Mouse (Mus musculus) stomach, embryonic 16.5 days (tissue): ENCODE measurements around the gene Actl10. TPM values are rescaled to one million over a fixed set of nuclear protein-coding genes. Genes with fewer than 3 reads are reported as not detected.
A peak's percentile ranks its signal among the peaks of the same experiment; 100 is the strongest.

Experiments
- ATAC-seq: fragments of 200-750 bp; cut with Nextera tagmentation; 2 replicates; pipeline ENCODE4 v1.8.0; 2017; ENCODE audit warnings: moderate number of reproducible peaks, moderate TSS enrichment; ENCODE audit not compliant: insufficient read depth, low FRiP score
- H3K27ac ChIP-seq: fragments of 300-500 bp; sonication (generic); 2 replicates; pipeline ENCODE4 v1.5.1; 2014; ENCODE audit warnings: low read length
- H3K27me3 ChIP-seq: fragments of 300-500 bp; sonication (generic); 2 replicates; pipeline ENCODE4 v1.6.1; 2014; ENCODE audit warnings: low read length, control low read depth, mixed read lengths; ENCODE audit not compliant: control insufficient read depth, insufficient read depth
- H3K36me3 ChIP-seq: fragments of 300-500 bp; sonication (generic); 2 replicates; pipeline ENCODE4 v1.6.1; 2014; ENCODE audit warnings: low read length; ENCODE audit not compliant: control insufficient read depth, insufficient read depth
- H3K4me1 ChIP-seq: fragments of 300-500 bp; sonication (generic); 2 replicates; pipeline ENCODE4 v1.6.1; 2014; ENCODE audit warnings: low read length, control low read depth, mixed read lengths; ENCODE audit not compliant: control insufficient read depth, insufficient read depth
- H3K4me2 ChIP-seq: fragments of 300-500 bp; sonication (generic); 2 replicates; pipeline ENCODE4 v1.6.1; 2014; ENCODE audit warnings: low read depth, low read length, mixed read lengths
- H3K4me3 ChIP-seq: fragments of 300-500 bp; sonication (generic); replicated peaks from 2 replicates; pipeline ENCODE4 v1.5.1; 2014; ENCODE audit warnings: mild to moderate bottlenecking, low read length
- H3K9ac ChIP-seq: fragments of 300-500 bp; sonication (generic); 2 replicates; pipeline ENCODE4 v1.6.1; 2014; ENCODE audit warnings: low read length
- H3K9me3 ChIP-seq: fragments of 300-500 bp; sonication (generic); replicated peaks from 2 replicates; pipeline ENCODE4 v1.6.1; 2016; ENCODE audit warnings: low read length, control low read depth; ENCODE audit not compliant: control insufficient read depth
- WGBS: fragments of 180-500 bp; shearing (Covaris S2); extraction: QIAGEN DNeasy Blood & Tissue Kit; methylation state at CpG from one replicate; pipeline ENCODE4 v1.1.7; 2014; 5-methylcytosine and 5-hydroxymethylcytosine counted together
- polyA plus RNA-seq: library from polyadenylated mRNA; unstranded; fragments of >200 nt; fragmentation: Nextera tagmentation; extraction: Ambion mirVana; gene quantifications from 2 replicates; pipeline ENCODE4 v1.2.1, GENCODE M21; 2015

Actl10 gene
- polyA plus RNA-seq, 1 experiment from 2014 or later: 0.14 TPM

DNA sequence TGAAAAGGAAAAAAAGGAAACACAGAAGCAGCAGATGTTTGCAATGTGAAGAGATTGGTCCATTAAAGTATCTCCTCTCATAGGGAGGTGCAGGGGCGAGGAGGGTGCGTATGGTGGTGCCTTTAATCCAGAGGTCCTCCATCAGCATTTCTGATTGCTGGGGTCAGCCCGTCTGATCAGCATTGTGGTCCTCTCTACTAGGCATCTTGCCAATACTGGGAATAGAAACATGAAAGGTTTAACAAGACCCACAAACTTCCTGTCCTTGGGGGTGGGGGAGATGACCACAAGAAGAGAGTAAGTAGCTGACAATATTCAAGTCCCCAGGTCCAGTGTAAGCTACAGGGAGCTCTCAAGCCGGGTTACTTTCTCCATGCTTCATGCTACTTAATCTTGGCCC lies 19.1 kb downstream of the Actl10 start:
- Histone ChIP-seq H3K4me1 (peaks cover 42% of the 10 kb centered on the region), H3K4me2 (peak overlapping the region; percentile 76), H3K36me3 (no peaks in the 10 kb centered on the region), H3K27me3 (no peaks in the 10 kb centered on the region), H3K27ac (peak overlapping the region; percentile 83; the same call in 1 of the 2 replicates), H3K9me3 (no peaks in the 10 kb centered on the region), H3K9ac (no peak overlapping the region), H3K4me3 (no peak overlapping the region)
- 57% methylated on average over 4 of the region's 4 CpGs for WGBS
- no peak for ATAC-seq

- H3K9me3 ChIP-seq: no peaks in the 10 kb centered on the region
- no peak for ATAC-seq
- no peak overlapping the region for H3K4me2 ChIP-seq
- H3K27me3 ChIP-seq: no peaks in the 10 kb centered on the region
- no peak overlapping the region for H3K27ac ChIP-seq
- H3K4me1 ChIP-seq: peaks cover 38% of the 10 kb centered on the region
- no peak overlapping the region for H3K9ac ChIP-seq
- 82% methylated on average over 4 of the region's 4 CpGs for WGBS
- no peaks in the 10 kb centered on the region for H3K36me3 ChIP-seq
- H3K4me3 ChIP-seq: no peak overlapping the region
Measured at GRCm38 (mm10) chr2:154571266-154571665, 19.7 kb downstream of the Actl10 start.

GRCm38 (mm10) chr2:154571976-154572375 lies 20.4 kb downstream of the Actl10 start:
- no peaks in the 10 kb centered on the region for H3K27me3 ChIP-seq
- no peaks in the 10 kb centered on the region for H3K36me3 ChIP-seq
- H3K4me3 ChIP-seq: no peak overlapping the region
- peaks cover 31% of the 10 kb centered on the region for H3K4me1 ChIP-seq
- no peak overlapping the region for H3K9ac ChIP-seq
- 49% methylated on average over 8 of the region's 8 CpGs for WGBS
- no peak overlapping the region for H3K4me2 ChIP-seq
- ATAC-seq: no peak
- peak overlapping the region; percentile 29; the same call in 1 of the 2 replicates for H3K27ac ChIP-seq
- no peaks in the 10 kb centered on the region for H3K9me3 ChIP-seq

DNA sequence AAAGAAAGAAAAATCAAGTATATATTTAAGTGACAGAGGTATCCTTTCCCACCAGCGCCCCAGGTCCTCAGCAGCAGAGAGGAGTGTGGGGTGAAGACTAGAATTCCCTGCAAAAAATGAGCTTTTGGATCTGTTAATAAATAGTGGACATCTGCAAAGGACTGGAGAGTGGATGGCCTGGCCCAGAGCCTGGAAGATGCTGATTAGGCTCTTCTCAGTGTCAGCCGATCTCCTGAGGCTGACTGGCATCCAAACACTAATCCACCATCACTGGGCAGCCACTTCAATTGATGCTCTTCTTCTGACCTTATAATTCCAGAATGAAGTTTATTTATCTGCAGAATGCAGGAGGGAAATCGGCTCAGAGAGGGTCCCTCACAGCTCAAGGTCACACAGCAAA lies 21.4 kb downstream of the Actl10 start:
- no peaks in the 10 kb centered on the region for H3K9me3 ChIP-seq
- H3K27me3 ChIP-seq: no peaks in the 10 kb centered on the region
- no peak overlapping the region for H3K4me2 ChIP-seq
- H3K27ac ChIP-seq: no peak overlapping the region
- 68% methylated on average over 3 of the region's 3 CpGs for WGBS
- H3K36me3 ChIP-seq: no peaks in the 10 kb centered on the region
- ATAC-seq: no peak
- no peak overlapping the region for H3K4me3 ChIP-seq
- H3K9ac ChIP-seq: no peak overlapping the region
- H3K4me1 ChIP-seq: peaks cover 22% of the 10 kb centered on the region

- no peak for ATAC-seq
- Histone ChIP-seq H3K4me3 (no peak overlapping the region), H3K4me2 (no peak overlapping the region), H3K4me1 (peaks cover 13% of the 10 kb centered on the region; the same call in 1 of the 2 replicates), H3K36me3 (no peaks in the 10 kb centered on the region), H3K27me3 (no peaks in the 10 kb centered on the region), H3K9me3 (no peaks in the 10 kb centered on the region), H3K27ac (no peak overlapping the region), H3K9ac (no peak overlapping the region)
- 73% methylated on average over 7 of the region's 7 CpGs for WGBS
Measured at GRCm38 (mm10) chr2:154574271-154574670, 22.7 kb downstream of the Actl10 start.

GRCm38 (mm10) chr2:154576876-154577743 lies 25.5 kb downstream of the Actl10 start:
- Histone ChIP-seq H3K36me3 (no peaks in the 10 kb centered on the region), H3K4me3 (no peak overlapping the region), H3K9me3 (no peaks in the 10 kb centered on the region), H3K4me1 (0 out of 2 replicates have a peak, but pooled peaks cover 4% of the 10 kb centered on the region), H3K27ac (no peak overlapping the region), H3K9ac (no peak overlapping the region), H3K4me2 (no peak overlapping the region), H3K27me3 (no peaks in the 10 kb centered on the region)
- no peak for ATAC-seq
- 56% methylated on average over 12 of the region's 12 CpGs for WGBS

DNA sequence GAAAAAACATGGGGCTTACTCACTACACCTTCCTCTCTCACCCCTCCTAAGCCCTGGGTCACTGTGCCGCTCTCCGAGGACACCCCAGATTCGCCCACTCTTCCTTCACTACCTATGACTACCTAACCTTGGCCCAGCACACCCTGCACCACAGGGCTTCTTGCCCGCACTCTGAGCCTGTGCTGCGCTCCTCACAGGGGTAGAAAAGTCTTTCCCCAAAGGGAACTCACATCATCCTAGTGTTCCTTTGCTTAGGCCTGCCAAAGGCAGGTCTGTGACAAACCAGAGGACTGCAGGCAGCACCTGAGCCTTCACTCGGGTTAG lies 26.1 kb downstream of the Actl10 start:
- Histone ChIP-seq H3K9me3 (no peaks in the 10 kb centered on the region), H3K9ac (no peak overlapping the region), H3K4me3 (no peak overlapping the region), H3K4me1 (no peaks in the 10 kb centered on the region), H3K27me3 (no peaks in the 10 kb centered on the region), H3K4me2 (no peak overlapping the region), H3K27ac (no peak overlapping the region), H3K36me3 (no peaks in the 10 kb centered on the region)
- 92% methylated on average over 6 of the region's 6 CpGs for WGBS
- ATAC-seq: no peak

- WGBS: 61% methylated on average over 8 of the region's 8 CpGs
- no peak for ATAC-seq
- Histone ChIP-seq H3K4me1 (0 out of 2 replicates have a peak, but pooled peaks cover 7% of the 10 kb centered on the region), H3K4me2 (no peak overlapping the region), H3K9ac (no peak overlapping the region), H3K27me3 (no peaks in the 10 kb centered on the region), H3K9me3 (no peaks in the 10 kb centered on the region), H3K36me3 (no peaks in the 10 kb centered on the region), H3K27ac (no peak overlapping the region), H3K4me3 (no peak overlapping the region)
Measured at GRCm38 (mm10) chr2:154580586-154580985, 29.0 kb downstream of the Actl10 start.

DNA sequence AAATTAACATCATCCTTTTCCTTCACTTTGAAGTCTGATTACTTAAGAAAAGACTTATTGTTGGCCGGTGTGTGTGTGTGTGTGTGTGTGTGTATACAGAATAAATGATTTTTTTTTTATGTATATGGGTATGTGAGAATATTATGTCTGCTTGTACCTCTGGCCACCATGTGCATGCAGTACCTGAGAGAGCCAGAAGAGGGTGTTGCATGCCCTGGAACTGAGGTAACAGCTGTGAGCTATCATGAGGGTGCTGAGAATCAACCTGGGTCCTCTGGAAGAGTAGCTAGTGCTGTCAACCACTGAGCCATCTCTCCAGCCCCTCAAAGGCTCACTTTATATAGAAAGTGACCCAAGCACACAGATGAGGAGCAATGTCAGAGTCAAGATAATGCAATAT lies 29.8 kb downstream of the Actl10 start:
- Histone ChIP-seq H3K9ac (no peak overlapping the region), H3K4me2 (no peak overlapping the region), H3K4me3 (no peak overlapping the region), H3K4me1 (0 out of 2 replicates have a peak, but pooled peaks cover 7% of the 10 kb centered on the region), H3K9me3 (peaks cover 1% of the 10 kb centered on the region; the same call in 1 of the 2 replicates), H3K36me3 (peaks cover 2% of the 10 kb centered on the region; the same call in 1 of the 2 replicates), H3K27ac (no peak overlapping the region), H3K27me3 (no peaks in the 10 kb centered on the region)
- WGBS: 96% methylated on average over 1 of the region's 1 CpGs
- no peak for ATAC-seq
